Mouse (Mus musculus): Measurements from ENCODE around the gene Edn3. TPM values are rescaled to one million over a fixed set of nuclear protein-coding genes. Genes with fewer than 3 reads are reported as not detected.

The Edn3 gene
- not detected in 2 replicates for polyA plus RNA-seq (2012; ENCODE audit: insufficient read depth, insufficient read length, missing spikeins)

DNA sequence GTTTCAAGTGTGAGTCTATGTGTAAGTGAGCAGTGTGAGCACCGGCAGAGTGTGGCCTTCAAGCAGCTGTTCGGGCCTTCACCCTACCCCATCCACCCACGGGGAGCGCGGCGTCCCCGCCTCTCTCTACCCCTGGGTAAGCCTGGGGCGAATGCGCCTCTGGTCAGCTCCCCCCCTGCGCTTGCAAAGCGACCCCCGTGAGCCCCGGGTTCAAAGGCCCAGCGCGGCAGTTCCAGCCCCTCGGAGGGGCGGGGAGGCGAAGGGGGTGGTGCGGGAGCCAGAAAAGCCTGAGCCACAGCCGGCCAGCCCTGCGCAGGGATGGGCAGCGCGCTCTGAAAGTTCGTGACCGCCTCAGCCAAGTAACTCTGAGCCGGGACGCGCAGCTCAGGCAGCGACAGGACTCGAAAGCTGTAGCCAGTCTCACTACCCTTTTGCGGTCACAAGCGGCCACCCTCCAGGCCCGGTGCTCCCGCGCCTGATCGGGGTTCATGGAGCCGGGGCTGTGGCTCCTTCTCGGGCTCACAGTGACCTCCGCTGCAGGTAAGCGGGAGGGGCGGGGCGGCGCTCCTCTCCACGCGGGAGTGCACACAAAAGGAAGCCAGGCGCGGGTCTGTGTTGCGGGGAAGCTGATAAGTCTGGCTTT, at the start of gene Edn3:
Gene Edn3 (plus strand): TSS at position 141 of the 643 bp plus-strand sequence.
- H3K4me1 ChIP-seq (ENCODE audit: control insufficient read depth, insufficient read depth, insufficient read length, low read length): no peaks in the 10 kb centered on the region
- H3K4me3 ChIP-seq (ENCODE audit: insufficient read depth, low read depth, low read length): peak within 1 kb of the TSS; percentile 23; the same call in 1 of the 2 replicates
- H3K27ac ChIP-seq (replicated peaks; ENCODE audit: low read depth, low read length): no peak within 1 kb of the TSS

DNA sequence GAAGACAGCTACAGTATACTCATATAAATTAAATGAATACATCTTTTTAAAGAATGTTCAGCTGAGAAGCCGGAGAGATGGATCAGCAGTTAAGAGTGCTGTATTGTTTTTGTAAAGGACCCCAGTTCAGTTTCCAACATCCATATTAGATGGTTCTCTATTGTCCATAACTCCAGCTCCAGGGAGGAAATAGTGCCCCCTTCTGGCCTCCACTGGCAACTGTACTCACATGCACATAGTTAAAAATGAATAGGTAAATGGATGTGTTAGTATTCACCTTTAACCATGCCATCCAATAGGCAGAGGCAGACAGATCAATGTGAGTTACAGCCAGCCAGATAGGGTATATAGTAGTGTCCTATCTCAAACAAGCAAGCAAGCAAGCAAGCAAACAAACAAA, 48.4 kb upstream of the Edn3 start:
- H3K4me3 ChIP-seq (ENCODE audit: insufficient read depth, low read depth, low read length): no peak overlapping the region
- no peak overlapping the region for H3K27ac ChIP-seq (replicated peaks; ENCODE audit: low read depth, low read length)
- H3K4me1 ChIP-seq (ENCODE audit: control insufficient read depth, insufficient read depth, insufficient read length, low read length): no peaks in the 10 kb centered on the region

DNA sequence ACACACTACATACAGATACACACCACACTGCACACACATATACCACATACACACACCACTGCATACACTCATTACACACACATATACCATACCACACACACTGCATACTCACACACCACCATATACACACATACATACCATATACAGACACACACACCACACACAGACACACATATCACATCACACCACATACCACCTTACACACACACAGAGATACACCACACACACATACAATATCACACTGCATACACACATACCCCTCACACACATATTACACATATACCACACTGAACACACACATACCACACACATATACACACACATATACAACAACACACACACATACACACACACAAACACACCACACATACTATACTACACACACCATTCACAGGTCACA, 44.5 kb upstream of the Edn3 start:
- no peak overlapping the region for H3K27ac ChIP-seq (replicated peaks; ENCODE audit: low read depth, low read length)
- H3K4me1 ChIP-seq (ENCODE audit: control insufficient read depth, insufficient read depth, insufficient read length, low read length): no peaks in the 10 kb centered on the region
- H3K4me3 ChIP-seq (ENCODE audit: insufficient read depth, low read depth, low read length): no peak overlapping the region

DNA sequence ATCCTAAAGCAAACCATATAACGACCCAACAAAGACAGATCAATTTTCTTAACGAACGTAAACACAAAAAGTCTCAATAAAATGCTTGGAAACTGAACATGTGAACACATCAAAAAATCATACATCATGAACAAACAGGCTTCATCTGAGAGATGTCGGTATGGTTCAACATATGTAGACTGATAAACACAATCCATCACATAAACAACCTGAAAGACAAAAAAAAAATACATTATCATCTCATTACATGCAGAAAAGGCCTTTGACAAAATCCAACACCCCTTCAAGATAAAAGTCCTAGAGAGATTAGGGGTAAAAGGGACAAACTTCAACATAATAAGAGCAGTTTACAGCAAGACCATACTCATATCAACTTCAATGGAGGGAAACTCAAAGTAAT, 42.6 kb upstream of the Edn3 start:
- Histone ChIP-seq H3K4me1 (ENCODE audit: control insufficient read depth, insufficient read depth, insufficient read length, low read length) (no peaks in the 10 kb centered on the region), H3K27ac (replicated peaks; ENCODE audit: low read depth, low read length) (no peak overlapping the region), H3K4me3 (ENCODE audit: insufficient read depth, low read depth, low read length) (no peak overlapping the region)

DNA sequence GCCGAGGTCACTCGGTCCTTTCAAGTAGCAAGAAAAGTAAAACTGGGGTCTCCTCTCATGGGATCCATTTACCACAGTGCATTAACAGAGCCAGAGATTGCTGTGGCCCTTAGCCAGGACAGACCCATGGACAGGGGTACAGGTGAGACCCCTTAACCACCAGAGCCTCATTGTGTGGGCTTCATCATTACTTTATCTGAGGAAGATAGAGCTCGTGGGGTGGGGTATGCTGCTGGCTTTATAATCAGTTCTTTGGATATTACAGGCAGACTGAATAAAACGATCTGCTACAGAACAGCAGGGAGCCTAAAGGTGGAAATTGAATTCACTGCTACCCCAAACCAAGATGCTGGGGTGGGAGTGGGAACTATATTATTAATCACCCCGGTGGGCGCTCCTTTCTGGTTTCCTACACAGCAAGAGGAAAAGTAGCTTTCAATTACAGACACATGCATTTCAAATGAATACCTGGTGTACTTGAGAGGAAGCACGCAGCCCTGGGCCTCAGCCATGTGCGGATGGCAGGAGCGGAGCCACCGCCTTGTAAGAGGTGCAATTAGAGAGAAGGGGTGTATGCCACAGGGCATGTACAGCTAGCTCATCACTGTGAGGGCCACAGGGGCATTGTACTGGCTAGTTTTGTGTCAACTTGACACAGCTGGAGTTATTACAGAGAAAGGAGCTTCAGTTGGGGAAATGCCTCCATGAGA, 33.1 kb upstream of the Edn3 start:
- no peak overlapping the region for H3K4me3 ChIP-seq (ENCODE audit: insufficient read depth, low read depth, low read length)
- no peaks in the 10 kb centered on the region for H3K4me1 ChIP-seq (ENCODE audit: control insufficient read depth, insufficient read depth, insufficient read length, low read length)
- no peak overlapping the region for H3K27ac ChIP-seq (replicated peaks; ENCODE audit: low read depth, low read length)

DNA sequence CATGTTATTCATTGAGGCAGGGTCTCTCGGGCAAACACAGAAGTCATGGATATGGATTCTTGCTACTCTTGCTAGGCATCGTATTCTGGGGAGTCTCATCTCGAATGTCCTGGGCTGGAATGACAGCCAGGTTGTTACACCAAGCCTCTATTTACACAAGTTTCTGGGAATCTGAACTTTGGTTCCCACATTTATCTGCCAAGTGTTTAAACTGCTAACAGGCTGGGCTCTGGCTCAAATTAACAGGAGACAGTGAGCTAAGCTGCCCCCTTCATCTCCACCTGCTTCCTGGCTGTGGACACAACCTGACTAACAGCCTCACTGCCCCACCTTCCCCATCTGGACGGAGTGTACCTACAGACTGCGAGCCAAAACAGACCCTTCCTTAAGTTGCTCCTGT, 28.5 kb upstream of the Edn3 start:
- Histone ChIP-seq H3K4me3 (ENCODE audit: insufficient read depth, low read depth, low read length) (no peak overlapping the region), H3K4me1 (ENCODE audit: control insufficient read depth, insufficient read depth, insufficient read length, low read length) (no peaks in the 10 kb centered on the region), H3K27ac (replicated peaks; ENCODE audit: low read depth, low read length) (no peak overlapping the region)

DNA sequence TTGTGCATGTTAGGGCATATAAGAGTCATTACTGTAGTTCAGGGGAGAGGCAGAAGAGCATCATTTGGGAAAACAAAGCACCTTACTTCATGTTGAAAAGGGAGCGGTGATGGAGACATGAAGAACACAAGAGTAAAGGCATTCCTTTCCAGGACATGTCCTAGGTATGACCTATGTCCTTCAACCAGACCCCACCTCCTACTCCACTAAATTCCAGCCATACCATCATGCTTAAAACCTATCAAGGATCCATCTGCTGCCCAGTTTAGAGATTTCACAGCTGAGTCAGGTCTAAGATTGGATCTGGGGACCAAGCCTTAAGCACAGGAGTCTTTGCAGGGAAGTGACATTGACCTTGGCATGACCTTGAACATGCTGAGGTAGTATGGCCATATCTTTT, 25.1 kb upstream of the Edn3 start:
- H3K27ac ChIP-seq (replicated peaks; ENCODE audit: low read depth, low read length): no peak overlapping the region
- no peaks in the 10 kb centered on the region for H3K4me1 ChIP-seq (ENCODE audit: control insufficient read depth, insufficient read depth, insufficient read length, low read length)
- no peak overlapping the region for H3K4me3 ChIP-seq (ENCODE audit: insufficient read depth, low read depth, low read length)

DNA sequence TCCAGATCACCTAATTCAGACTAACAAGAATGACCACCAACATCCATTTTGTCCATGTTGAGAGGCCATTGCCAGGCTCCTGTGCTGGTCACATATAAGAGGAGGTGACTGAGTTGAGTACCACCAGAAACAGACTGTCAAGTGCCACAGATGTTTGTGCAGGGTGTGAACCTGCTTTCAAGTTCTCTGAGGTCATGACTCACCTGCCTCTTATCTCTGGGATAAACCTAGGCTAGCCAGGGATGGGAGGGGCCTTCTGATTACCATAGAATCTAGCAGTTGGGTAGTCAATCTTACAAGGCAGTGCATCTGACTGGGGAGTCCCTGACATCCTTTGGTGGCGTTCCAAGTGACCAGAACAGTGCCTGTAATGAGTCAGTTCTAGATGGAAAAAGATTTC, 13.2 kb upstream of the Edn3 start:
- Histone ChIP-seq H3K27ac (replicated peaks; ENCODE audit: low read depth, low read length) (no peak overlapping the region), H3K4me1 (ENCODE audit: control insufficient read depth, insufficient read depth, insufficient read length, low read length) (no peaks in the 10 kb centered on the region), H3K4me3 (ENCODE audit: insufficient read depth, low read depth, low read length) (no peak overlapping the region)

DNA sequence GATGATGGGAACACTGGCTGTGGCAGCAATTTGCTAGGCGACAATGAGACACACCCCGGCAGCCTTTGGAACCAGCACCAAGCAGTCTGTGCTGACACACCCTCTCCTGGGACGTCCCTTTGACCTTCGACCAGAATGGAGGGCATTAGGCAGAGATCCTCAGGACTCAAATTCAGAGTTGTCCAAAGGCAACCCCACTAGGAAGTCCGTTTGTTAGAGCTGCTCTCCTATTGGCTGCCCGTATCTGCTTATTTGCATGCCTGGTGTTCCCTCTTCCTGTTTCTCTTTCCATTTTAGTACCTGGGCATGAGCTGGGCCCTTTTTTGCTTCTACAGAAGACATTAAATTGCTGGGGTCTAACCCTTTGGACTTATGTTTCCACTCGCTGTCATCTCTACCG, 12.0 kb upstream of the Edn3 start:
- H3K4me3 ChIP-seq (ENCODE audit: insufficient read depth, low read depth, low read length): no peak overlapping the region

DNA sequence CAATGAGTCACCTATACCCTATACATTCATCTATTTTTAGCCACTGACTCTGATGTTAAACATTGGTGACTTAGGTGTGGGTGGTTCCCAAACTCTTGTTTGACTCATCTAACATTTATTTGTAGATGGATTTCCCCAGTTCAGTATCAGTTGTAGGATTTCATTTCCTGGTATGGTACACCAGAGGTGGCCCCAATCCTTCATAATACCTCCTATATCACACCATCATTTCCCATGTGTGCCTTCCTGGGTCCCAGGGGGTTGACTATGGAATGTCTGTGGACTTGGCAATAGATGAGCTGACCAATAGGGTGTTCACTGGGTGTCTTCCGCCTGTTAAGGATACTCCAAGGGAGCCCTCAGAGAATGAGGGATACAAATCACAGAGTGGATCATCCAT, 7.2 kb upstream of the Edn3 start:
- Histone ChIP-seq H3K27ac (replicated peaks; ENCODE audit: low read depth, low read length) (no peak overlapping the region), H3K4me1 (ENCODE audit: control insufficient read depth, insufficient read depth, insufficient read length, low read length) (no peaks in the 10 kb centered on the region), H3K4me3 (ENCODE audit: insufficient read depth, low read depth, low read length) (no peak overlapping the region)

More for the DNA sequence above, 12.0 kb upstream of the Edn3 start:
- Histone ChIP-seq H3K27ac (replicated peaks; ENCODE audit: low read depth, low read length) (no peak overlapping the region), H3K4me1 (ENCODE audit: control insufficient read depth, insufficient read depth, insufficient read length, low read length) (no peaks in the 10 kb centered on the region)

DNA sequence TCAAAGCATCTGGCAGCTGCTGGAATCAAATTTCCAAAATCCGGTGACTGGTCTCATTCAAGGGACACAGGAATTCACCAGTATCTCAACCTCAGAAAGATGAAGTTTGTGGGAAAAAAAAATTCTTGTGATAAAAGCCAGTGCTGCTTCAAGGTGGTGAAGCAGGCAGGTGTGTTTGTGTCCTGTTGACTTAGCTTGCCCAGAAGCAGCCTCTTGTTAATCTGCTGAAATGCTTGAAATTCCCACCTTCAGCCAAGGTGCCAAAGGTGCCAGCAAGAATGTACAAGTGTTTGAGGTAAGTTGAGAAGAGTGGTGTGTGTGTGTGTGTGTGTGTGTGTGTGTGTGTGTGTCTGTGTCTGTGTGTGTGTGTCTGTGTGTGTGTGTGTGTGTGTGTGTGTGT, 6.2 kb upstream of the Edn3 start:
- no peaks in the 10 kb centered on the region for H3K4me1 ChIP-seq (ENCODE audit: control insufficient read depth, insufficient read depth, insufficient read length, low read length)
- H3K27ac ChIP-seq (replicated peaks; ENCODE audit: low read depth, low read length): no peak overlapping the region
- H3K4me3 ChIP-seq (ENCODE audit: insufficient read depth, low read depth, low read length): no peak overlapping the region

DNA sequence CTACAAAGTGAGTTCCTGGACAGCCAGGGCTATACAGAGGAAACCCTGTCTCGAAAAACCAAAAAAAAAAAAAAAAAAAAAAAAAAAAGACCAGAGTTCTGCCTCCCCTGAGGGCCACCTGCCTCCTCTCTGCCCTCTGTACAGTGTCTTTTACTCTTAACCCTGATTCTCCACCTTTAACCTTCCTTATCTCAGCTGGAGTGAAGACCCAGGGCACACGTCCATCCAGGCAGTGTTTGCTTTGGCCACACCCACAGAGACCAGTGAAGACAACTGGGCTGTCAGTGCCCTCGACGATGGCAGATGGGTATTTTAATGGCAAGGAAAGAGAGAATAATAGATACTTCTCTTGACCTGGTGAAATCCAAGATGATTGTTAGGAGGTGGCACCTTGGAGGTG, 1.2 kb upstream of the Edn3 start:
- H3K4me3 ChIP-seq (ENCODE audit: insufficient read depth, low read depth, low read length): no peak overlapping the region
- no peaks in the 10 kb centered on the region for H3K4me1 ChIP-seq (ENCODE audit: control insufficient read depth, insufficient read depth, insufficient read length, low read length)
- no peak overlapping the region for H3K27ac ChIP-seq (replicated peaks; ENCODE audit: low read depth, low read length)

DNA sequence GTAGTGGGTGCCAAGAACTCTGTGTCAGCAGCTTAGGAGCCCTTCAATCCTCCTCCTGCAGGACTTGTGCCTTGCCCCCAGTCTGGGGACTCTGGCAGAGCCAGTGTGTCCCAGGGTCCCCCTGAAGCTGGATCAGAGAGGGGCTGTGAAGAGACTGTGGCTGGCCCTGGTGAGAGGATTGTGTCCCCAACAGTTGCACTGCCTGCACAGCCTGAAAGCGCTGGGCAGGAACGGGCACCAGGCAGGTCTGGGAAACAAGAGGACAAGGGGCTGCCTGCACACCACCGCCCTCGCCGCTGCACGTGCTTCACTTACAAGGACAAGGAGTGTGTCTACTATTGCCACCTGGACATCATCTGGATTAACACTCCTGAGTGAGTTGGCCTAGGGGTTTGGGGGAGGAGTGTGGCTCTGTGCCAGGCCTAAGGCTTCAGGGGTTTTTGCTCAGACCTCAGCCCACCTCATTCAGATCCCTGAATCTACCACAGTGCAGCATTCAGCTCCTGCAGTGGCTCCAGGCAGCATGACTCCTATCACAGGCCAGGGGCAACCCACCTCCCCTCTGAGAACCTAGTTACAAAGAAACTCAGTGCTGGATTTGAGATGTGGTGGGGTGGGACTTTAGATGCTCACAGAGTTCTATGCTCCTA, 1.2 kb downstream of the Edn3 start:
- Histone ChIP-seq H3K27ac (replicated peaks; ENCODE audit: low read depth, low read length) (no peak overlapping the region), H3K4me3 (ENCODE audit: insufficient read depth, low read depth, low read length) (no peak overlapping the region), H3K4me1 (ENCODE audit: control insufficient read depth, insufficient read depth, insufficient read length, low read length) (no peaks in the 10 kb centered on the region)

DNA sequence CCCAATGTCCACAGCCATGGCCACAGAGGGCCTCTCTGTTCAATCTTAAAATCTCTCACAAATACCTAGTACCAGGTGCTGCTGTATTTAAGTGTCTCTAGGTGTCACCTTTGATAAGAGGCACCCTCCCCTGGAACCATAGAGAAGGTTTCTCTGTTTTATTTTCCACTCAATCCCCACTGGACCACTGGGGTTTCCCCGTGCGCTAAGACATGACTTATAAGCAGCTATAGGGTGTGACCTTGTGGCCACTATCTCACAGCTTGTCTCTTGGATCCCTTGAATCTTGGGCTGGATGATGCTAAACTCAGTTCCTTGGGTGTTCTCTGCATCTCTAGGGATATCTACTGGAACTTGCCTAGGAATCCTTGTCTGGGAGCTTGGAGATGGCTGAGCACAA, 1.9 kb downstream of the Edn3 start:
- H3K4me1 ChIP-seq (ENCODE audit: control insufficient read depth, insufficient read depth, insufficient read length, low read length): no peaks in the 10 kb centered on the region

DNA sequence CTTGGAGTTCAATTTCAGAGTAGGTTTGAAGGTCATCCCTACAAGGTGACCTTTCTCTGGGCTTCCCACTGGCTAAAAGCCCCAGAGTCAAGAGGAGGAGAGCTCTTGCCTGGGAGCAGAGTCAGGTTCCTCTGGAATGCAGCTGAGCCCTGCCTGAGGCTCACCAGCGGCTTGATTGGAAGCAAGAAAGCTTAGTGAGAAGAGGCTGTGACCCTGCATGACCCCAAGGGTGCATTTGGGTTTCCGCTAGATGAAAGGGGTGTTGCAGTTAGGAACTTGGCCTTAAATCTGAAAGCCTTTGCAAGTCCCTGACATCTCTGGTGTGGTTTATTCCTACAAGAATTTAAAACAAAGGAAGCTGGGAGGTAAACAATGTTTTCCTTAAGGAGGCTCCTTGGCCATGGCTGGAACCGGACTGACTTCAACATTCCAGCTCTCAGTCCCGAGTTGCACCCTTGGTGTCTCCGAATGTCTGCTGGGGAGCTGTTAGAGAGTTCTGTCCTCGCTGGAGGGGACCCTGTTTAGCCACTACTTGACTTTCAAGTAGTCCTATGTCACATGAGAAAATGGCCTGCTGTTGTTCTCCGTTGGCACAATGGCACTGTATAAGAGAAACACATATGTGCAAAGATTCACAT, 8.6 kb downstream of the Edn3 start:
- Histone ChIP-seq H3K27ac (replicated peaks; ENCODE audit: low read depth, low read length) (no peak overlapping the region), H3K4me3 (ENCODE audit: insufficient read depth, low read depth, low read length) (no peak overlapping the region), H3K4me1 (ENCODE audit: control insufficient read depth, insufficient read depth, insufficient read length, low read length) (no peaks in the 10 kb centered on the region)

More for the DNA sequence above, 1.9 kb downstream of the Edn3 start:
- Histone ChIP-seq H3K4me3 (ENCODE audit: insufficient read depth, low read depth, low read length) (no peak overlapping the region), H3K27ac (replicated peaks; ENCODE audit: low read depth, low read length) (no peak overlapping the region)

Measured in brown adipose tissue, adult 24 weeks (tissue).